Mouse (Mus musculus) retina, adult 2 months (tissue): ENCODE data around the gene Toe1.
"Not testable (repeated sequence)": the region's sequence is repeated elsewhere in the genome, so short reads cannot be mapped to it uniquely, and the experiment has no call there.

Experiments
- DNase-seq: peaks from one replicate; pipeline ENCODE4 v3.0.0-alpha.2; 2012; ENCODE audit warnings: low read depth, low spot score

Gene Toe1

DNA sequence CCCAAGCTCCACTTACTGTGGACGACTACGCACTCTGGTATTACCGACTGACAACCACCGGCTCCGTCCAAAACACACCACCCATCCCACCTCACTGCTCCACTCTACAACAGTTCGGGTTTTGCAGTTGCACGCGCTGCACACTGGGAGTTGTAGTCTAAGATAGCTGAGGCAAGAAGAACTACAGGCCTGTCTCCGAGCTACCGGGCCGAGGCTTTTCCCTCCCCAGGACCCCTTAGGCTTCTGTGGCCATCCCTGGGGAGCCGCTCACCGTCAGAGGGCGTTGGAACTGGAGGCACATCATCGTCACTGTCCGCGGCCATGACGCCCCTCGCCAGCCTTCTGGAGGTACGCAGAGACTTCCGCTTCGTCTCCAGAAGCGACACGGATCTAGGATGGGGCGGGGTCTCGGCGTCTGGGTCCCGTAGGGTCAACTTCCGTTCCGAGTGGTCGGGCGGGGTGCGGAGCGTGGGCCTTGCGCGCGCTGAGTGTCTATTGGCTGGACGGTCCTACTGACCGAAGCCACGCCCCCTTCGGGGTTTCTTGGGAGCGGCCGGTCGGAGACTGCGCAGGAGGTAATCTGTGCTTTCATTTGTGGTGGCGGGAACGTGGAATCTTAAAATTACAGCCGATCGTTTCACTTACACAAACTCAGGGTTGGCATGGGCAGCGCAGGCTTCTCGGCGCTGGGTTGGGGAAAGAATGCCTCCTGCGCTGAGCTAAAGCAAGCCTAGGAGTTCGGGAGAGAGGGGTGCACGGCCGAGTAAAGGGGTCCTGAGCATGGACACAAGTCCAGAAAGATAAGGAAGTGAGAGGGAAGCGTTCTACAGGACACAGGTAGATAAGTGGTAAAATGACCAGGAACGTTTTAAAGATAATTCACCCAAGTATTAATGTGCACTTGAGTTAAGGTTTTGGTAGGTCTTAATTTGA lies at the start of gene Toe1, which contains the start of gene Mutyh:
TSS of gene Toe1 (minus strand) at position 444 of the 933 bp plus-strand sequence.
TSS of gene Mutyh (plus strand) at position 527 of the 933 bp plus-strand sequence.
- peak; percentile 84 for DNase-seq

GRCm38 (mm10) chr4:116857203-116857602 lies 49.8 kb upstream of the Toe1 start:
- no peak for DNase-seq

GRCm38 (mm10) chr4:116854286-116854685 lies 46.8 kb upstream of the Toe1 start:
- DNase-seq = no peak

GRCm38 (mm10) chr4:116849901-116850300 lies 42.5 kb upstream of the Toe1 start:
- DNase-seq = no peak

DNA sequence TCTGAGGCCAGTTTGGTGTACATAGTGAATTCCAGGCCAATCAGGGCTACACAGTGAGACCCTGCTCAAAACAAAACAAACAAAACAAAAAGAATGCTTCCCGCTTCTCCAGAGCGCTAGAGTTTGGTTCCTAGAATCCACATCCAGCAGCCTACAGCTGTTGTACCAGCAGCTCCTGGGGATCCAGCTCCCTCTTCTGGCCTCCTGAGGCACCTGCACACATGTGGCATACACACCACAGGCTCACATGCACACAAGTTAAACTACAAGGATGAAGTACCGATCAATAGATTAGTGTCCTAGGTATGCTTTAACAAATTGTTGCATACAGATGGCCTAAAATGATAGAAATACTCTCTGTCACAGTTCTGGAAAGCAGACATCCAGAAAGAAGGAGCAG lies 36.9 kb upstream of the Toe1 start:
- no peak for DNase-seq

DNA sequence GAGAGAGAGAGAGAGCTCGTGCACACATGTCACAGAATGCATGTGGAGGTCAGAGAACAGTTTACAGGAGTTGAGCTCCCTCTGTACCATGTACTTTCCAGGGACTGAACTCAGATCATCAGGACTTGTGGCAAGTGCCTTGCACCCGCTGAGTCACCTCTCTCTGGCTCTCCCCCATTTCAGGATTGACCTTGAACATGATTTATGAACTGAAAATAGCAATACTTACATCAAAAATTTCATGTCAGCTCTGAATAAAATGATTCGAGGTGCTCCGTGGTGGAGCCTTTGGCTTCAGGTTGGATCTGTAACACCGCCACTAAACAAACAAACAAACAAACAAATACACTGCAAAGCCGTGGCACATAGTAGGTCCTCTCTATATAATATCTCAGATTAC lies 33.4 kb upstream of the Toe1 start:
- no peak for DNase-seq

GRCm38 (mm10) chr4:116840096-116840495 lies 32.7 kb upstream of the Toe1 start:
- not testable (repeated sequence) for DNase-seq

DNA sequence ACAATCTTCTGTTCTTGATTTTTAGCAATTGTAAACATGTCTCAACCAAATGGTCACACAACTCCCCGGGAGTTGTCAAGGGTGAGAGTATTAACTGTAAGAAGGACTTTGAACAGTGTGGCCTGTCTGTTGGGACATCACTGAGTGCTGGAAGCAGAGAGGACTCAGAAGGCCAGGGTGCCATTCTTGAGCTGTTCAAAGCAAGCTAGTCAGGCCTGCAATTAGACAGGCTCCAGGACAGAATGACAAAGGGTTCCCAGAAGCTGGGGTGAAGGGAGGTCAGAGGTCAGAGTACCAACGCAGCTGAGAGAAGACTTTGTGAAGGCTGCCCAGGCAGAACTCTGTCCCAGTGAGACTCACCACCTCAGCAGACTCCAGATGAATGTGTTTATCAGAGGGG lies 31.6 kb upstream of the Toe1 start:
- DNase-seq = no peak

GRCm38 (mm10) chr4:116830070-116830368 lies 22.6 kb upstream of the Toe1 start:
- no peak for DNase-seq

- DNase-seq = no peak
Measured at GRCm38 (mm10) chr4:116829364-116830069, 22.1 kb upstream of the Toe1 start.

GRCm38 (mm10) chr4:116827819-116828218 lies 20.4 kb upstream of the Toe1 start:
- peak; percentile 76 for DNase-seq

GRCm38 (mm10) chr4:116824541-116825004 lies 17.1 kb upstream of the Toe1 start:
- peak; percentile 68 for DNase-seq

DNA sequence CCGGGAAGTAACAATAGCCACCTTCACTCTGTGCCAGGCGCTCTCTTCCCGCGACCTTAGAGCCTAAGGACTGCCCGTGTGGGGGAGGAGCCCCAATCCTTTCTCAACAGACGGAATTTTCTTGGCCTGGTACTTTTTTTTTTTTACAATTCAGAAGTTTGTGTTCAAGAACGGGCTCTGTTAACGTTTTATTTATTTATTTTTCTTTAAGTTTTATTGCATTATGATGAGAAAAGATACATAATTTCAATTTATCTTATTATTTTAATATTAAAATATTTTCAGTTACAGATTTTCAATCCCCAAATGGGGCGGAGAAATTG lies 14.2 kb upstream of the Toe1 start, which contains the start of gene Hpdl:
TSS of gene Hpdl (minus strand) at position 14 of the 323 bp plus-strand sequence.
- DNase-seq = no peak

DNA sequence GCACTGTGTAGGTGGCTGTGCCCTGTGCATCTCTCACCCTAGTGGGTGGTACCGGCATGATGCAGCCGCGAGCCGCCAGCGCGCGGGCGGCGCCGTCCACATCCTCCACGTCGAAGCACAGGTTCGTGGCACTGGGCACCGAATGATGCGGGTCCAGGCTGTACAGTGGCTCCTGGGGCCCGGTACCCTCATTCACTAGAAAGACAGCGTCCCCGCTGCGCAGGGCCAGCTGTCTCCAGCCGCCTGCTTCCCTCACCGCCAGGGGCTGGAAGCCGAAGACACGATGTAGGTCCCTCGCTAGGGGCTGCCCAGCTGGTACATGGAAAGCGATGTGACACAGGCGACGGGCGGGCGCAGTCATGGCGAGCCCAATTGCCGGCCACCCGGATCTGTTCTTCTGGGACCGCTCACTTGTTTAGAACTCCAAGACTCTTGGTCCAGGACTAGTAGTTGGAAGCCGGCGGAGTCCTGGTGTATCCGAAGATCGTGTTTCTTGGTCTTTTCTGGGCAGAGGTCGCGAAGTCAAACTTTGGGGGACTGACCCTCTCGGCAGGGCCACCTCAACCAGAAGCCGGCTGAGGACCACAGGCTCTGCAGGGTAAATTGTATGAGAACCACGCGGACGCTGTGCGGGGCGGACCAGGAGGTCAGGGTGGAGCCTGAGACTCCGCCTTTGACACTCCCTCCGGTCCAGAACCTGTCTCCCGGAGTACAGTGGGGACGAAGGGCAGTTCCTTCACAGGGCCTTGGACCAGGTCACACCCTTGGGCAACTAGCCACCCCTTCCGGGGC lies 13.7 kb upstream of the Toe1 start:
- DNase-seq = no peak

DNA sequence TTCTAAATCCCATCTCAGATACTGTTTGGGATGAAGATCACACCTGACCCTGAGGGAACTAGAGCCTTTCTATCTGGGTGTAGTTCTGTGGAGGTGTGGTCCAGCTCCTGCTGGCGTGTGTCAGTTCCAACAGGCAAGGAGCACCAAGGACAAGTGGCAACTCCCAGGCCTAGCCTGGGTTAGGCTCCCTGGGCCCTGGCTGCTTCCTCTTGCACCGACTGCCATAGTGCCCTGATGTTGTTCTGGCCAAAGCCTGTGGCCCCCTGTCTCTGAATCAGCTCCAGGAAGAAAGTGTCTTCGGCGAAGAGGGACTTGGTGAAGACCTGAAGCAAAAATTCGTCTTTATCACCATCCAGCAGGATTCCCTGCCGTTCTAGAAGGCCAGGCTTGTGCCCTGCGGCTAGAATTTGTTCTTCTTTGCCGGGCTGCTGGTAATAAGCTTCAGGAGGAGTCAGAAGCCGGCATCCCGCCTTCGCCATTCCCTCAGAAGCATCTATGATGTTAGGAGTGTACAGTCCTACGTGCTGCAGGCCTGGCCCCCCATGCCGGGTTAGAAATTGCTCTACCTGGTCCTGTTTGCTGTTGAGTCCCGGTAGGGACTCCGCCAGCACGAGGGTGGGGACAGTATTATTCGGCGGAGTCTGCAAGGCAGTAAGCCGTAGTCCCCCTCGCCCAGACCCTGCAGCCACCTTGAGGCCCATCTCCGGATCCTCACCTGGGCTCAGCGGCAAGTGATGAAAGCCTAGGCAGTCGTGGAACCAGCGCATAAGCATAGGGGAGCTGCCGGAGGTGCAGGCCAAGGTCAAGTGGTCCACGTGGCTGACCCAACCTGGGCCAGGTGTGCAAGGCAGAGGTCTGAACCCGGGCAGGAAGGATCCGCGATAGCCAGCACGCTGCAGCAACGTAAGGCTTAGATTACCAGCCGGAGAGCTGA lies 12.8 kb upstream of the Toe1 start:
- DNase-seq = no peak

DNA sequence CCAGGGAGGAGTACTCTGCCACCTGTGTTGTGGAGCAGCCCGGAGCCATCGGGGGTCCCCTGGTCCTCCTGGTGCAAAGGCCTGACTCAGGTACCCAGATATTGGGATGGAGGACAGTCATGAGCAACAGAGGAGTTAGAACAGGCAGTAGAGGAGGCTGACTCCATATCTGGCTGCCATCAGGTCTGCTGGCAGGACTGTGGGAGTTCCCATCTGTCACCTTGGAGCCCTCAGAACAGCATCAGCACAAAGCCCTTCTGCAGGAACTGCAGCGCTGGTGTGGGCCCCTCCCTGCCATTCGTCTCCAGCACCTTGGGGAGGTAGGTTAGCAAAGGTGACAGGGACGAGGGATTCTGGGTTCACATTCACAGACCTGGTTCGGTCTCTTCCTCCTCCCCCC lies 10.0 kb upstream of the Toe1 start:
- no peak for DNase-seq

DNA sequence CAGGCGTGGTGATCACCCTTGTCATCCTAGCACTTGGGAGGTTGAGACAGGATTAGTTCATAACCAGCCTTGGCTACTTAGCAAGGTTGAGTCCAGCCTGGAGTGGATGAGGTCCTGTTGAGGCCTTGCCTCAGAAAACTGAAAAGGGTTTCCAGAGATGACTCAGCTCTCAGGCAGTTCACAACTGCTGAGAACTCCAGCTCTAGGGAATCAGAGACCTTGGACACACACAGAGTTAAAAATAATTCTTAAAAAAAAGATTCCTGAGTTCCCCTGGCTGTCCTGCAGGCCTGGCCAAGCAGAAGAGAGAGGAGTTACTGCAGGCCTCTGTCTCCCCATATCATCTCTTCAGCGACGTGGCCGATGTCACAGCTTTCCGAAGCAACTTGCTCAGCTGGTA lies 7.8 kb upstream of the Toe1 start:
- no peak for DNase-seq

- DNase-seq = no peak
Measured at GRCm38 (mm10) chr4:116811012-116811411, 3.6 kb upstream of the Toe1 start.

- no peak for DNase-seq
Measured at GRCm38 (mm10) chr4:116799901-116800300, 7.5 kb downstream of the Toe1 start.

DNA sequence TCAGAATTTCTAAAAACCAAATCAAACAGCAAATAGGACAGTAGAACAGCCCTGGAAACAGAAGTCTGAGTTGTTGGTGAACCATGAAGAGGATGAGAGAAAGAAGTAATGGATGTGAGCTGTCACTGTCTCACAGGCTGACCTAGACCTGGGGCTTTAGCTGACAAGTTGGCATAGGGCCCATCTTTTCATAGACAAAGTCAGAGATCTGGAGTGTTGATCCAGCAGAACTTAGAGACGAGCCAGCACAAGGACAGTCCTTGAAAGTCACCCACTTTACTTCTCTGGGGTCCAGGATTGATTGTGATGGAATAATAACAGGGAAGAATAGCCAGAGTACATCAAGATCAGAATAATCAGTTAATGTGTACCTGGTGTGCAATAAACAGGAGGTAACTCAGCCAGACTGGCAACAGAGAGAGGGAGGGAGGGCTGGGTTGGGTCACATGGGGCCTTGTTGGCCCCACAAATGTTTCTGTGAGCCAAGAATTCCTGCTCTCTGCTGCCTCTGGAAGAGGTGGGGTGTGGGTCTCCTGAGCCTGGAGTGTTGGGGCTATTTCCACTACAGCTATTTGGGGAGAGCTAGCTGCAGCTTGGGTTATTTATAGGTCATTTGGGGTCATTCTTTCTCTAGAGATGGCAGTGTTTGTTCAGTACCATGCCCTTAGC lies 10.9 kb downstream of the Toe1 start:
- no peak for DNase-seq
